Mouse (Mus musculus): ENCODE measurements around the gene Npas2. TPM values are rescaled to one million over a fixed set of nuclear protein-coding genes. Genes with fewer than 3 reads are reported as not detected.
A peak's percentile ranks its signal among the peaks of the same experiment; 100 is the strongest.

Npas2 gene
- total RNA-seq, 2 experiments from 2014 or later, result 58.8 to 70.4 TPM

GRCm38 (mm10) chr1:39280989-39281875 lies 87.7 kb downstream of the Npas2 start:
- DNase-seq (ENCODE audit: low spot score in 2 of 2), result no peak

GRCm38 (mm10) chr1:39281888-39282287 lies 88.4 kb downstream of the Npas2 start:
- no peak for DNase-seq (ENCODE audit: low spot score in 2 of 2)

GRCm38 (mm10) chr1:39283323-39283722 lies 89.8 kb downstream of the Npas2 start:
- no peak for DNase-seq (ENCODE audit: low spot score in 2 of 2)

GRCm38 (mm10) chr1:39284786-39285185 lies 91.3 kb downstream of the Npas2 start:
- DNase-seq (ENCODE audit: low spot score in 2 of 2), result no peak

GRCm38 (mm10) chr1:39287076-39287475 lies 93.5 kb downstream of the Npas2 start:
- DNase-seq (ENCODE audit: low spot score in 2 of 2), result no peak

GRCm38 (mm10) chr1:39287831-39288230 lies 94.3 kb downstream of the Npas2 start:
- no peak for DNase-seq (ENCODE audit: low spot score in 2 of 2)

- no peak for DNase-seq (ENCODE audit: low spot score in 2 of 2)
Observed at GRCm38 (mm10) chr1:39288425-39288824, 94.9 kb downstream of the Npas2 start.

- no peak for DNase-seq (ENCODE audit: low spot score in 2 of 2)
Observed at GRCm38 (mm10) chr1:39292001-39292400, 98.5 kb downstream of the Npas2 start.

- no peak for DNase-seq (ENCODE audit: low spot score in 2 of 2)
Observed at GRCm38 (mm10) chr1:39298294-39298693, 104.8 kb downstream of the Npas2 start.

- DNase-seq (ENCODE audit: low spot score in 2 of 2), result peak in 1 of 2 experiments; percentile 49
Observed at GRCm38 (mm10) chr1:39300243-39300642, 106.7 kb downstream of the Npas2 start.

GRCm38 (mm10) chr1:39300676-39301075 lies 107.1 kb downstream of the Npas2 start:
- DNase-seq (ENCODE audit: low spot score in 2 of 2), result no peak

GRCm38 (mm10) chr1:39302246-39302645 lies 108.7 kb downstream of the Npas2 start:
- no peak for DNase-seq (ENCODE audit: low spot score in 2 of 2)

- DNase-seq (ENCODE audit: low spot score in 2 of 2), result no peak
Observed at GRCm38 (mm10) chr1:39303054-39303649, 109.6 kb downstream of the Npas2 start.

- peak in 1 of 2 experiments; percentile 17 for DNase-seq (ENCODE audit: low spot score in 2 of 2)
Observed at GRCm38 (mm10) chr1:39307291-39307690, 113.8 kb downstream of the Npas2 start.

- no peak for DNase-seq (ENCODE audit: low spot score in 2 of 2)
Observed at GRCm38 (mm10) chr1:39307971-39308370, 114.4 kb downstream of the Npas2 start.

GRCm38 (mm10) chr1:39309548-39309947 lies 116.0 kb downstream of the Npas2 start:
- no peak for DNase-seq (ENCODE audit: low spot score in 2 of 2)

- DNase-seq (ENCODE audit: low spot score in 2 of 2), result no peak
Observed at GRCm38 (mm10) chr1:39312345-39312967, 118.9 kb downstream of the Npas2 start.

GRCm38 (mm10) chr1:39313352-39314245 lies 120.1 kb downstream of the Npas2 start:
- peak in 1 of 2 experiments; percentile 51 for DNase-seq (ENCODE audit: low spot score in 2 of 2)

- DNase-seq (ENCODE audit: low spot score in 2 of 2), result peak in 1 of 2 experiments; percentile 32
Observed at GRCm38 (mm10) chr1:39317935-39318334, 124.4 kb downstream of the Npas2 start.

- DNase-seq (ENCODE audit: low spot score in 2 of 2), result peak in 1 of 2 experiments; percentile 73
Observed at GRCm38 (mm10) chr1:39318870-39319269, 125.3 kb downstream of the Npas2 start.

- no peak for DNase-seq (ENCODE audit: low spot score in 2 of 2)
Observed at GRCm38 (mm10) chr1:39321954-39322353, 128.4 kb downstream of the Npas2 start.
